Mouse (Mus musculus) embryonic facial prominence, embryonic 14.5 days (tissue): Measurements from ENCODE around the gene Sap18. TPM values are rescaled to one million over a fixed set of nuclear protein-coding genes. Genes with fewer than 3 reads are reported as not detected.

Experiments
- ATAC-seq: fragments of 200-750 bp; cut with Nextera tagmentation; 2 replicates; pipeline ENCODE4 v1.8.0; 2017; ENCODE audit warnings: low read depth, moderate number of reproducible peaks, moderate TSS enrichment
- DNase-seq: peaks from one replicate; pipeline ENCODE4 v3.0.0-alpha.2; 2015; ENCODE audit warnings: low spot score
- H3K27ac ChIP-seq: fragments of 300-500 bp; sonication (generic); replicated peaks from 2 replicates; pipeline ENCODE4 v1.5.1; 2014; ENCODE audit warnings: low read depth, mild to moderate bottlenecking, low read length, moderate library complexity
- H3K27me3 ChIP-seq: fragments of 300-500 bp; sonication (generic); replicated peaks from 2 replicates; pipeline ENCODE4 v1.6.1; 2014; ENCODE audit warnings: low read length; ENCODE audit not compliant: control insufficient read depth, insufficient read depth
- H3K36me3 ChIP-seq: fragments of 300-500 bp; sonication (generic); 2 replicates; pipeline ENCODE4 v1.6.1; 2014; ENCODE audit warnings: low read length, mixed read lengths; ENCODE audit not compliant: control insufficient read depth, insufficient read depth
- H3K4me1 ChIP-seq: fragments of 300-500 bp; sonication (generic); 2 replicates; pipeline ENCODE4 v1.6.1; 2014; ENCODE audit warnings: antibody characterized with exemption, low read length; ENCODE audit not compliant: control insufficient read depth, insufficient read depth
- H3K4me2 ChIP-seq: fragments of 300-500 bp; sonication (generic); 2 replicates; pipeline ENCODE4 v1.6.1; 2014; ENCODE audit warnings: low read depth, mild to moderate bottlenecking, low read length, moderate library complexity, mixed read lengths
- H3K4me3 ChIP-seq: fragments of 300-500 bp; sonication (generic); 2 replicates; pipeline ENCODE4 v1.5.1; 2014; ENCODE audit warnings: low read depth, mild to moderate bottlenecking, low read length
- H3K9ac ChIP-seq: fragments of 300-500 bp; sonication (generic); 2 replicates; pipeline ENCODE4 v1.6.1; 2014; ENCODE audit warnings: low read depth, mild to moderate bottlenecking, low read length, moderate library complexity, mixed read lengths
- H3K9me3 ChIP-seq: fragments of 300-500 bp; sonication (generic); 2 replicates; pipeline ENCODE4 v1.6.1; 2016; ENCODE audit warnings: low read length; ENCODE audit not compliant: control insufficient read depth
- WGBS: fragments of 180-500 bp; shearing (Covaris S2); extraction: QIAGEN DNeasy Blood & Tissue Kit; methylation state at CpG from one replicate; pipeline ENCODE4 v1.1.7; 2014; 5-methylcytosine and 5-hydroxymethylcytosine counted together
- polyA plus RNA-seq: library from polyadenylated mRNA; unstranded; fragments of >200 nt; fragmentation: Nextera tagmentation; extraction: Ambion mirVana; gene quantifications from 2 replicates; pipeline ENCODE4 v1.2.1, GENCODE M21; 2014

Gene Sap18
- polyA plus RNA-seq, 1 experiment from 2014 or later: 19.6 TPM

- H3K36me3 ChIP-seq: no peaks in the 10 kb centered on the region
- H3K4me3 ChIP-seq: no peak overlapping the region
- ATAC-seq (no peak), DNase-seq (no peak)
- no peaks in the 10 kb centered on the region for H3K27me3 ChIP-seq
- no peak overlapping the region for H3K9ac ChIP-seq
- no peaks in the 10 kb centered on the region for H3K9me3 ChIP-seq
- 88% methylated on average over 5 of the region's 5 CpGs for WGBS
- H3K4me2 ChIP-seq: no peak overlapping the region
- H3K4me1 ChIP-seq: no peaks in the 10 kb centered on the region
- H3K27ac ChIP-seq: no peak overlapping the region
Observed at GRCm38 (mm10) chr14:57769102-57769501, 28.9 kb upstream of the Sap18 start.

GRCm38 (mm10) chr14:57772157-57772815, 25.7 kb upstream of the Sap18 start:
- Histone ChIP-seq H3K4me1 (no peaks in the 10 kb centered on the region), H3K9ac (no peak overlapping the region), H3K27me3 (no peaks in the 10 kb centered on the region), H3K36me3 (no peaks in the 10 kb centered on the region), H3K4me2 (no peak overlapping the region), H3K4me3 (no peak overlapping the region), H3K27ac (no peak overlapping the region), H3K9me3 (no peaks in the 10 kb centered on the region)
- DNase-seq (no peak), ATAC-seq (no peak)
- WGBS: 82% methylated on average over 6 of the region's 6 CpGs

- no peak overlapping the region for H3K4me3 ChIP-seq
- no peaks in the 10 kb centered on the region for H3K4me1 ChIP-seq
- no peak overlapping the region for H3K27ac ChIP-seq
- no peak overlapping the region for H3K4me2 ChIP-seq
- no peaks in the 10 kb centered on the region for H3K9me3 ChIP-seq
- H3K9ac ChIP-seq: no peak overlapping the region
- DNase-seq (no peak), ATAC-seq (no peak)
- H3K27me3 ChIP-seq: no peaks in the 10 kb centered on the region
- 67% methylated on average over 4 of the region's 4 CpGs for WGBS
- no peaks in the 10 kb centered on the region for H3K36me3 ChIP-seq
Observed at GRCm38 (mm10) chr14:57787406-57787805, 10.6 kb upstream of the Sap18 start.

- Histone ChIP-seq H3K36me3 (no peaks in the 10 kb centered on the region), H3K9me3 (no peaks in the 10 kb centered on the region), H3K4me3 (no peak overlapping the region), H3K4me2 (no peak overlapping the region), H3K9ac (no peak overlapping the region), H3K27ac (no peak overlapping the region), H3K4me1 (no peaks in the 10 kb centered on the region), H3K27me3 (no peaks in the 10 kb centered on the region)
- 89% methylated on average over 2 of the region's 2 CpGs for WGBS
- DNase-seq (no peak), ATAC-seq (no peak)
Observed at GRCm38 (mm10) chr14:57789311-57789710, 8.7 kb upstream of the Sap18 start.

GRCm38 (mm10) chr14:57789759-57790158, 8.2 kb upstream of the Sap18 start:
- H3K4me2 ChIP-seq: no peak overlapping the region
- WGBS: 87% methylated on average over 9 of the region's 9 CpGs
- H3K9ac ChIP-seq: no peak overlapping the region
- no peaks in the 10 kb centered on the region for H3K27me3 ChIP-seq
- H3K4me3 ChIP-seq: no peak overlapping the region
- no peaks in the 10 kb centered on the region for H3K9me3 ChIP-seq
- no peaks in the 10 kb centered on the region for H3K36me3 ChIP-seq
- no peaks in the 10 kb centered on the region for H3K4me1 ChIP-seq
- no peak overlapping the region for H3K27ac ChIP-seq
- DNase-seq (no peak), ATAC-seq (no peak)

- H3K27me3 ChIP-seq: no peaks in the 10 kb centered on the region
- no peak overlapping the region for H3K9ac ChIP-seq
Observed at GRCm38 (mm10) chr14:57791171-57791570, 6.8 kb upstream of the Sap18 start.

GRCm38 (mm10) chr14:57797551-57797950, 429 bp upstream of the Sap18 start:
- H3K4me1 ChIP-seq: peaks cover 12% of the 10 kb centered on the region
- peak overlapping the region; percentile 87 for H3K9ac ChIP-seq
- 14% methylated on average over 7 of the region's 7 CpGs for WGBS
- no peaks in the 10 kb centered on the region for H3K9me3 ChIP-seq
- DNase-seq: no peak
- ATAC-seq: peak; percentile 10
- peaks cover 13% of the 10 kb centered on the region for H3K36me3 ChIP-seq
- peak overlapping the region; percentile 85 for H3K4me3 ChIP-seq
- no peaks in the 10 kb centered on the region for H3K27me3 ChIP-seq
- peak overlapping the region; percentile 30; the same call in 1 of the 2 replicates for H3K27ac ChIP-seq
- peak overlapping the region; percentile 61 for H3K4me2 ChIP-seq

More at GRCm38 (mm10) chr14:57791171-57791570, 6.8 kb upstream of the Sap18 start:
- H3K9me3 ChIP-seq: no peaks in the 10 kb centered on the region
- H3K27ac ChIP-seq: no peak overlapping the region
- H3K4me3 ChIP-seq: no peak overlapping the region
- 82% methylated on average over 4 of the region's 4 CpGs for WGBS
- H3K4me1 ChIP-seq: no peaks in the 10 kb centered on the region
- H3K36me3 ChIP-seq: no peaks in the 10 kb centered on the region
- ATAC-seq (0 out of 2 replicates have a peak, but pooled peaks have one; percentile 26), DNase-seq (no peak)
- H3K4me2 ChIP-seq: no peak overlapping the region

- no peak overlapping the region for H3K27ac ChIP-seq
- DNase-seq (no peak), ATAC-seq (no peak)
- H3K4me3 ChIP-seq: no peak overlapping the region
- H3K4me1 ChIP-seq: peaks cover 12% of the 10 kb centered on the region
- no peak overlapping the region for H3K9ac ChIP-seq
- H3K4me2 ChIP-seq: no peak overlapping the region
- 88% methylated on average over 4 of the region's 4 CpGs for WGBS
- no peaks in the 10 kb centered on the region for H3K9me3 ChIP-seq
- H3K36me3 ChIP-seq: peaks cover 73% of the 10 kb centered on the region
- H3K27me3 ChIP-seq: no peaks in the 10 kb centered on the region
Observed at GRCm38 (mm10) chr14:57803731-57804130, 5.8 kb downstream of the Sap18 start.

GRCm38 (mm10) chr14:57808558-57808957, 10.6 kb downstream of the Sap18 start:
- Histone ChIP-seq H3K4me3 (no peak overlapping the region), H3K4me2 (no peak overlapping the region), H3K4me1 (no peaks in the 10 kb centered on the region), H3K27me3 (no peaks in the 10 kb centered on the region), H3K9me3 (no peaks in the 10 kb centered on the region), H3K9ac (no peak overlapping the region), H3K36me3 (peaks cover 81% of the 10 kb centered on the region), H3K27ac (no peak overlapping the region)
- ATAC-seq (no peak), DNase-seq (no peak)
- 73% methylated on average over 5 of the region's 5 CpGs for WGBS
